Mouse (Mus musculus) CH12.LX (cell line): Measurements from ENCODE around the gene Cox11. TPM values are rescaled to one million over a fixed set of nuclear protein-coding genes. Genes with fewer than 3 reads are reported as not detected.

Source experiments
- DNase-seq: peaks from one replicate; pipeline ENCODE4 v3.0.0-alpha.2; 2013; ENCODE audit errors: extremely low read depth
- H3K27ac ChIP-seq: 2 replicates; pipeline ENCODE4 v1.5.1; 2012; ENCODE audit warnings: low read depth, mild to moderate bottlenecking, control low read depth, moderate library complexity; ENCODE audit not compliant: insufficient read depth
- H3K27me3 ChIP-seq: replicated peaks from 2 replicates; pipeline ENCODE3; 2012; ENCODE audit warnings: inconsistent platforms
- H3K36me3 ChIP-seq, 2 experiments: replicated peaks in 1 of 2; 2 replicates each; pipeline versions ENCODE3 to v1.6.1; 2012; ENCODE audit warnings: inconsistent platforms in 1 of 2, low read length in 1 of 2, mild to moderate bottlenecking in 1 of 2, mixed read lengths in 1 of 2, moderate library complexity in 1 of 2; ENCODE audit not compliant: control insufficient read depth in 1 of 2, insufficient read depth in 1 of 2
- H3K4me1 ChIP-seq, 2 experiments: 2 replicates each; pipeline ENCODE4 v1.6.1; 2012; ENCODE audit warnings: inconsistent platforms in 1 of 2, moderate library complexity in 1 of 2; ENCODE audit not compliant: insufficient read depth in 2 of 2, control insufficient read depth in 1 of 2
- H3K4me2 ChIP-seq: 2 replicates; pipeline ENCODE4 v1.6.1; 2012; ENCODE audit warnings: low read depth, mild to moderate bottlenecking, control low read depth; ENCODE audit not compliant: poor library complexity, insufficient read depth, severe bottlenecking
- H3K4me3 ChIP-seq, 3 experiments: fragments of 150-350 bp in 1 of 3; sonication (generic) in 1 of 3; replicated peaks in 1 of 3; 2 replicates each; pipeline versions ENCODE3 to v1.5.1; 2011 to 2012; ENCODE audit warnings: low read depth in 2 of 3, low read length in 2 of 3, mild to moderate bottlenecking in 2 of 3, moderate library complexity in 2 of 3, control low read depth in 1 of 3, improper control_type of control experiment in 1 of 3, inconsistent platforms in 1 of 3, mixed read lengths in 1 of 3; ENCODE audit not compliant: poor library complexity in 1 of 3
- H3K79me2 ChIP-seq: replicated peaks from 2 replicates; pipeline ENCODE4 v1.6.1; 2012; ENCODE audit warnings: mild to moderate bottlenecking, moderate library complexity; ENCODE audit not compliant: control insufficient read depth, poor library complexity, insufficient read depth, severe bottlenecking; ENCODE audit errors: extremely low read depth
- H3K9ac ChIP-seq: 2 replicates; pipeline ENCODE4 v1.6.1; 2012; ENCODE audit warnings: low read depth, mild to moderate bottlenecking, control low read depth, moderate library complexity; ENCODE audit not compliant: insufficient read depth
- H3K9me3 ChIP-seq: replicated peaks from 2 replicates; pipeline ENCODE3; 2012; ENCODE audit warnings: low read length, inconsistent platforms, mixed read lengths
- BHLHE40 ChIP-seq: IDR thresholded peaks from 2 replicates; pipeline ENCODE4 v1.6.1; 2011; ENCODE audit warnings: mild to moderate bottlenecking, low read depth, low read length, improper control_type of control experiment
- CTCF ChIP-seq, 2 experiments: IDR thresholded peaks in 1 of 2; conservative IDR thresholded peaks in 1 of 2; 2 replicates each; pipeline ENCODE4 v1.5.1; 2011 to 2012; ENCODE audit warnings: low read depth in 2 of 2, low read length in 2 of 2, improper control_type of control experiment in 1 of 2, inconsistent platforms in 1 of 2, mild to moderate bottlenecking in 1 of 2, moderate library complexity in 1 of 2
- E2F4 ChIP-seq: IDR thresholded peaks from 2 replicates; pipeline ENCODE4 v1.6.1; 2011; ENCODE audit warnings: low read depth, low read length, improper control_type of control experiment; ENCODE audit not compliant: insufficient replicate concordance
- ELF1 ChIP-seq: IDR thresholded peaks from 2 replicates; pipeline ENCODE4 v1.6.1; 2014; ENCODE audit warnings: low read depth, mild to moderate bottlenecking, inconsistent platforms, low read length, improper control_type of control experiment
- ETS1 ChIP-seq: conservative IDR thresholded peaks from 2 replicates; pipeline ENCODE4 v1.6.1; 2012; ENCODE audit warnings: low read depth, mild to moderate bottlenecking, inconsistent platforms, low read length, improper control_type of control experiment, moderate library complexity
- IRF4 ChIP-seq: IDR thresholded peaks from 2 replicates; pipeline ENCODE4 v1.6.1; 2014; ENCODE audit warnings: low read depth, mild to moderate bottlenecking, inconsistent platforms, low read length, improper control_type of control experiment
- JUND ChIP-seq: conservative IDR thresholded peaks from 2 replicates; pipeline ENCODE4 v1.6.1; 2011; ENCODE audit warnings: low read depth, low read length, improper control_type of control experiment
- MAFK ChIP-seq: IDR thresholded peaks from 2 replicates; pipeline ENCODE4 v1.6.1; 2011; ENCODE audit warnings: low read length, improper control_type of control experiment; ENCODE audit not compliant: insufficient replicate concordance
- MAZ ChIP-seq: IDR thresholded peaks from 2 replicates; pipeline ENCODE4 v1.6.1; 2012; ENCODE audit warnings: low read depth, mild to moderate bottlenecking, inconsistent platforms, low read length, improper control_type of control experiment, moderate library complexity
- MEF2A ChIP-seq: IDR thresholded peaks from 2 replicates; pipeline ENCODE4 v1.6.1; 2014; ENCODE audit warnings: low read depth, mild to moderate bottlenecking, inconsistent platforms, low read length, improper control_type of control experiment, borderline replicate concordance
- MYC ChIP-seq: IDR thresholded peaks from 2 replicates; pipeline ENCODE4 v1.6.1; 2011; ENCODE audit warnings: low read depth, mild to moderate bottlenecking, improper control_type of control experiment, low read length
- NELFE ChIP-seq: IDR thresholded peaks from 2 replicates; pipeline ENCODE4 v1.6.1; 2011; ENCODE audit warnings: low read depth, low read length, improper control_type of control experiment
- NRF1 ChIP-seq: IDR thresholded peaks from 2 replicates; pipeline ENCODE4 v1.6.1; 2014; ENCODE audit warnings: low read depth, mild to moderate bottlenecking, inconsistent platforms, low read length, improper control_type of control experiment, moderate library complexity
- PAX5 ChIP-seq: IDR thresholded peaks from 2 replicates; pipeline ENCODE4 v1.6.1; 2012; ENCODE audit warnings: low read length, inconsistent platforms, mixed read lengths
- SIN3A ChIP-seq: IDR thresholded peaks from 2 replicates; pipeline ENCODE4 v1.6.1; 2012; ENCODE audit warnings: low read length, improper control_type of control experiment, inconsistent platforms
- USF1 ChIP-seq: IDR thresholded peaks from 2 replicates; pipeline ENCODE4 v1.6.1; 2014; ENCODE audit warnings: low read depth, mild to moderate bottlenecking, inconsistent platforms, low read length, improper control_type of control experiment
- ZC3H11A ChIP-seq: IDR thresholded peaks from 2 replicates; pipeline ENCODE4 v1.6.1; 2012; ENCODE audit warnings: low read depth, mild to moderate bottlenecking, inconsistent platforms, low read length, improper control_type of control experiment
- ZKSCAN1 ChIP-seq: IDR thresholded peaks from 2 replicates; pipeline ENCODE4 v1.6.1; 2012; ENCODE audit warnings: low read depth, inconsistent platforms, low read length, improper control_type of control experiment, borderline replicate concordance
- ZMIZ1 ChIP-seq: IDR thresholded peaks from 2 replicates; pipeline ENCODE4 v1.6.1; 2012; ENCODE audit warnings: low read depth, mild to moderate bottlenecking, inconsistent platforms, low read length, improper control_type of control experiment
- ZNF384 ChIP-seq: IDR thresholded peaks from 2 replicates; pipeline ENCODE4 v1.6.1; 2012; ENCODE audit warnings: low read depth, low read length, improper control_type of control experiment, inconsistent platforms
- dilution Hi-C: fragments of 300-500 bp; cut with MboI; formaldehyde crosslinking; loops from 2 replicates; pipeline ENCODE4 v1.14.3; 2020; ENCODE audit warnings: low sequenced_read_pairs; ENCODE audit not compliant: extremely low pct_unique_long_range_greater_than_20kb, extremely low pct_ligation_motif_present
- in situ Hi-C: fragments of 300-500 bp; cut with MboI; formaldehyde crosslinking; loops from 3 replicates; pipeline ENCODE4 v1.14.3; 2019; ENCODE audit warnings: low sequenced_read_pairs, low pct_ligation_motif_present, low pct_unique_long_range_greater_than_20kb, mixed read lengths
- polyA plus RNA-seq: library from polyadenylated mRNA; unstranded; fragments of >175 nt; gene quantifications from 2 replicates; pipeline ENCODE4 v1.2.1, GENCODE M21; 2012; ENCODE audit warnings: low read depth; ENCODE audit not compliant: insufficient read length
- total RNA-seq, 2 experiments: library from RNA; depleted of rRNA; stranded (reverse); fragments of 300-350 nt in 1 of 2; fragments of >200 nt in 1 of 2; gene quantifications; 2 replicates each; pipeline ENCODE4 v1.2.3; 2012 to 2014

Gene Cox11
- total and polyA plus RNA-seq, 3 experiments = 43.2 to 64.3 (median 61.4) TPM

GRCm38 (mm10) chr11:90678582-90678981, 40.6 kb downstream of the Cox11 start:
- H3K4me2 ChIP-seq = no peak overlapping the region
- H3K9ac ChIP-seq = no peak overlapping the region
- peaks cover 7 to 14% of the 10 kb centered on the region in 2 experiments for H3K4me1 ChIP-seq
- no peak overlapping the region for H3K4me3 ChIP-seq
- in situ Hi-C loops = no loop called here
- H3K79me2 ChIP-seq = no peaks in the 10 kb centered on the region
- dilution Hi-C loops = no loop called here
- no peaks in the 10 kb centered on the region for H3K9me3 ChIP-seq
- no peak overlapping the region for H3K27ac ChIP-seq
- no peaks in the 10 kb centered on the region for H3K36me3 ChIP-seq
- H3K27me3 ChIP-seq = peaks cover 15% of the 10 kb centered on the region
- TF ChIP-seq USF1 (no peak), ZMIZ1 (no peak), ELF1 (no peak), MAFK (no peak), BHLHE40 (no peak), IRF4 (no peak), ZC3H11A (no peak), ZNF384 (no peak), MYC (no peak), NRF1 (no peak), ZKSCAN1 (no peak)
- no peak for DNase-seq

GRCm38 (mm10) chr11:90681171-90681570, 43.2 kb downstream of the Cox11 start:
- H3K4me1 ChIP-seq = peaks cover 0 to 3% of the 10 kb centered on the region in 2 experiments; a peak in 2 of 4 replicates
- no peak overlapping the region for H3K9ac ChIP-seq
- H3K36me3 ChIP-seq = no peaks in the 10 kb centered on the region
- in situ Hi-C loops = no loop called here
- no peak for DNase-seq
- no peak overlapping the region for H3K4me2 ChIP-seq
- no peaks in the 10 kb centered on the region for H3K9me3 ChIP-seq
- H3K4me3 ChIP-seq = no peak overlapping the region
- no peak overlapping the region for H3K27ac ChIP-seq
- no peaks in the 10 kb centered on the region for H3K79me2 ChIP-seq
- H3K27me3 ChIP-seq = peaks cover 15% of the 10 kb centered on the region
- no peak for TF ChIP-seq ZKSCAN1
- TF ChIP-seq IRF4 = no peak
- no peak for TF ChIP-seq MEF2A
- no peak for TF ChIP-seq MAZ
- TF ChIP-seq PAX5 = no peak
- no peak for TF ChIP-seq E2F4
- TF ChIP-seq CTCF (conservative IDR thresholded peaks at IDR 0.05 in 1 of 2, IDR thresholded peaks at IDR 0.05 in 1 of 2; ENCODE audit: low read depth in 2 of 2, low read length in 2 of 2) = no peak
- TF ChIP-seq ZC3H11A = no peak
- TF ChIP-seq JUND = no peak
- no peak for TF ChIP-seq ETS1
- TF ChIP-seq SIN3A = no peak
- no peak for TF ChIP-seq NELFE
- TF ChIP-seq MYC = no peak
- dilution Hi-C loops = no loop called here
